Mouse (Mus musculus): ENCODE data around the gene Cpne9. TPM values are rescaled to one million over a fixed set of nuclear protein-coding genes. Genes with fewer than 3 reads are reported as not detected.
A peak's percentile ranks its signal among the peaks of the same experiment; 100 is the strongest.

The Cpne9 gene
- polyA plus RNA-seq, 1 experiment from 2014 or later: 0.07 TPM

DNA sequence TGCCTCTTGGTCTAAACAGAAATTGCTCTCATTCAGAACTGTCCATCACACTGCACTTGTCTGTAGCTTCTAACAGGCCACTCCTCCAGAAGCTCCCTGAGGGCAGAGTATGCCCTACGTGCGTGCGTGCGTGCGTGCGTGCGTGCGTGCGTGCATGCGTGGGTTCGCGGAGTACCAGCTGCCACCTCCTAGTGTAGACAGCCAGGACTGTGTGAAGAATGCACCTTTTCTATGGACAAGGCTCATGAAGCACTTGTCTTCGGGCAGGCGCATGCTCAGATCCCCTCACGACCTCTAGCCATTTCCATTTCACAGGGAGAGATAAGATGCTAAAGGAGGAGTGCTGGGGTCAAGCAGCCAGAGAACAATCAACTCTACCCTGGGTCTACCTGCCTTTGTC, 7.2 kb downstream of the Cpne9 start:
- Histone ChIP-seq H3K9ac (ENCODE audit: low read length) (no peak overlapping the region), H3K27me3 (ENCODE audit: control insufficient read depth, insufficient read depth, low read length) (peaks cover 17% of the 10 kb centered on the region), H3K9me3 (ENCODE audit: control insufficient read depth, low read length) (no peaks in the 10 kb centered on the region), H3K36me3 (ENCODE audit: control insufficient read depth, insufficient read depth, low read length) (no peaks in the 10 kb centered on the region), H3K4me2 (ENCODE audit: low read length) (no peak overlapping the region), H3K4me1 (ENCODE audit: control insufficient read depth in 2 of 2, insufficient read depth in 2 of 2, low read length in 2 of 2) (no peaks in the 10 kb centered on the region), H3K27ac (replicated peaks in 1 of 2; ENCODE audit: control insufficient read depth in 1 of 2, insufficient read depth in 1 of 2, low read depth in 2 of 2, low read length in 2 of 2) (no peak overlapping the region), H3K4me3 (ENCODE audit: control insufficient read depth in 1 of 2, insufficient read depth in 1 of 2, low read depth in 1 of 2, low read length in 2 of 2) (no peak overlapping the region)
- WGBS: 81% methylated on average over 15 of the region's 15 CpGs
- no peak for ATAC-seq (ENCODE audit: insufficient number of reproducible peaks, insufficient read depth, low FRiP score, low read depth)

DNA sequence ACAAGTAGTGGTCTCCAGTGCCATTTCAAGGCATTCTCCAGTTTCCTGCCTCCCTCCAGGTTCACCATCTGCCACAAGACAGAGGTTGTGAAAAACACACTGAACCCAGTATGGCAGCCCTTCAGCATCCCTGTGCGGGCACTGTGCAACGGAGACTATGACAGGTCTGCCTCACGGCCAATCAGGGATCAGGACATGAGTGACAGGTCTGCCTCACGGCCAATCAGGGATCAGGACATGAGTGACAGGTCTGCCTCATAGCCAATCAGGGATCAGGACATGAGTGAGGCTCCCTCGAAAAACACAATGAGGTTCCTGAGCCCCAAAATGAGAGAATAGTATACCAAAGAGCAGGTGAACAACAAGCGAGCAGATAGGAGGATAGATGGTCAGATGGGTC, 8.2 kb downstream of the Cpne9 start:
- Histone ChIP-seq H3K9ac (ENCODE audit: low read length) (no peak overlapping the region), H3K27ac (replicated peaks in 1 of 2; ENCODE audit: control insufficient read depth in 1 of 2, insufficient read depth in 1 of 2, low read depth in 2 of 2, low read length in 2 of 2) (no peak overlapping the region), H3K9me3 (ENCODE audit: control insufficient read depth, low read length) (no peaks in the 10 kb centered on the region), H3K27me3 (ENCODE audit: control insufficient read depth, insufficient read depth, low read length) (peaks cover 8% of the 10 kb centered on the region; the same call in 1 of the 2 replicates), H3K4me3 (ENCODE audit: control insufficient read depth in 1 of 2, insufficient read depth in 1 of 2, low read depth in 1 of 2, low read length in 2 of 2) (no peak overlapping the region), H3K4me2 (ENCODE audit: low read length) (no peak overlapping the region), H3K36me3 (ENCODE audit: control insufficient read depth, insufficient read depth, low read length) (no peaks in the 10 kb centered on the region), H3K4me1 (ENCODE audit: control insufficient read depth in 2 of 2, insufficient read depth in 2 of 2, low read length in 2 of 2) (no peaks in the 10 kb centered on the region)
- no peak for ATAC-seq (ENCODE audit: insufficient number of reproducible peaks, insufficient read depth, low FRiP score, low read depth)
- 62% methylated on average over 6 of the region's 6 CpGs for WGBS

DNA sequence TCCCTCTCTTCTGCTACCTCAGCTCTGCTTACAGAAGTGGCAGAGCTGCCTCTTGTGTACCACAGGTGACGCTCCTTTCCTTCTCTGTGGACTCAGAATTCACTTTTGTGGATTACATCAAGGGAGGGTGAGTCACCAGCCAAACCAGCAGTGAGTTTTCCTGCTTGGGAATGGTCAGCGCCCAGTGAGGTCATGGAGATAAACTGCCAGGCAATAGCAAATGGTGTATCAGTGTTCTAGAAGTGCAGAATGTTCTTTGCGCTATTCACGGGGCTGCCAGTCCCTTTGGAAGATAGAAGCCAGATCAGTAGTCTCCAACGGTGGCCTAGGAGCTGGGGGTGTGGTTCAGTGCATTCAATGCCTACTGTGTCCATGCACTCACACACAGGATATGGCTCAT, 10.8 kb downstream of the Cpne9 start:
- no peaks in the 10 kb centered on the region for H3K4me1 ChIP-seq (ENCODE audit: control insufficient read depth in 2 of 2, insufficient read depth in 2 of 2, low read length in 2 of 2)
- no peak overlapping the region for H3K4me2 ChIP-seq (ENCODE audit: low read length)
- no peak overlapping the region for H3K27ac ChIP-seq (replicated peaks in 1 of 2; ENCODE audit: control insufficient read depth in 1 of 2, insufficient read depth in 1 of 2, low read depth in 2 of 2, low read length in 2 of 2)
- no peaks in the 10 kb centered on the region for H3K9me3 ChIP-seq (ENCODE audit: control insufficient read depth, low read length)
- 27% methylated on average over 5 of the region's 5 CpGs for WGBS
- no peaks in the 10 kb centered on the region for H3K27me3 ChIP-seq (ENCODE audit: control insufficient read depth, insufficient read depth, low read length)
- no peaks in the 10 kb centered on the region for H3K36me3 ChIP-seq (ENCODE audit: control insufficient read depth, insufficient read depth, low read length)
- no peak for ATAC-seq (ENCODE audit: insufficient number of reproducible peaks, insufficient read depth, low FRiP score, low read depth)
- H3K4me3 ChIP-seq (ENCODE audit: control insufficient read depth in 1 of 2, insufficient read depth in 1 of 2, low read depth in 1 of 2, low read length in 2 of 2): no peak overlapping the region
- no peak overlapping the region for H3K9ac ChIP-seq (ENCODE audit: low read length)

DNA sequence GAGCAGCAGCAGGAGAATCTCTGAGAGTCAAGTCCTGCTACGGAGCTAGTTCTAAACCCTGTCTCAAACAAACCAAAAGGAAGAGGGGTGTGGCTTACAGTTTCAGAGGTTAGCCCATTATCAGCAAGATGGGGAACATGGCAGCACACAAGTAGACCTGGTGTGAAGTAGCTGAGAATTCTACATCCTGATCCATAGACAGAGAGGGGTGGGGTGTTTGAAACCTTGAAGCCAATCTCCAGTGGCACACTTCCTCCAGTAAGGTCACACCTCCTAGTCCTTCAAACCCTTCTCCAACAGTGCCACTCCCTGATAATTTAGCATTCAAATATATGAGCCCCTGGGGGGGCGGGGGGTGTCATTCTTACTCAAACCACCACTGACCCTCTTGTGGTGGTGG, 13.9 kb downstream of the Cpne9 start:
- H3K9me3 ChIP-seq (ENCODE audit: control insufficient read depth, low read length): no peaks in the 10 kb centered on the region
- no peak for ATAC-seq (ENCODE audit: insufficient number of reproducible peaks, insufficient read depth, low FRiP score, low read depth)
- no peak overlapping the region for H3K9ac ChIP-seq (ENCODE audit: low read length)
- no peak overlapping the region for H3K4me2 ChIP-seq (ENCODE audit: low read length)
- 63% methylated on average over 2 of the region's 2 CpGs for WGBS
- H3K4me1 ChIP-seq (ENCODE audit: control insufficient read depth in 2 of 2, insufficient read depth in 2 of 2, low read length in 2 of 2): no peaks in the 10 kb centered on the region
- no peak overlapping the region for H3K4me3 ChIP-seq (ENCODE audit: control insufficient read depth in 1 of 2, insufficient read depth in 1 of 2, low read depth in 1 of 2, low read length in 2 of 2)
- H3K27ac ChIP-seq (replicated peaks in 1 of 2; ENCODE audit: control insufficient read depth in 1 of 2, insufficient read depth in 1 of 2, low read depth in 2 of 2, low read length in 2 of 2): no peak overlapping the region
- H3K27me3 ChIP-seq (ENCODE audit: control insufficient read depth, insufficient read depth, low read length): no peaks in the 10 kb centered on the region
- no peaks in the 10 kb centered on the region for H3K36me3 ChIP-seq (ENCODE audit: control insufficient read depth, insufficient read depth, low read length)

DNA sequence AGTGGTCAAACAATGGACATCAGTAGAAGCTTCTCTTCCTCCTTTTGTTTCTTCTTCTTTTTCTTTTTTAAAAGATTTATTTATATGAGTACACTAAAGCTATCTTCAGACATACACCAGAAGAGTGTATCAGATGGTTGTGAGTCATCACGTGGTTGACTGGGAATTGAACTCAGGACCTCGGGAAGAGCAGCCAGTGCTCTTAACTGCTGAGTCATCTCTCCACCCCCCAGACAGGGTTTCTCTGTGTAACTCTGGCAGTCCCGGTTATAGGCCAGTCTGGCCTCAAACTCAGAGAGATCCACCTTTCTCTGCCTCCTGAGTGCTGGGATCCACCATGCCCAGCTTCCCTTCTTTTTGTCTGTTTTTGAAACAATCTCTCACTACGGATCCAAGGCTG, 14.5 kb downstream of the Cpne9 start:
- Histone ChIP-seq H3K4me3 (ENCODE audit: control insufficient read depth in 1 of 2, insufficient read depth in 1 of 2, low read depth in 1 of 2, low read length in 2 of 2) (no peak overlapping the region), H3K27me3 (ENCODE audit: control insufficient read depth, insufficient read depth, low read length) (no peaks in the 10 kb centered on the region), H3K27ac (replicated peaks in 1 of 2; ENCODE audit: control insufficient read depth in 1 of 2, insufficient read depth in 1 of 2, low read depth in 2 of 2, low read length in 2 of 2) (no peak overlapping the region), H3K4me1 (ENCODE audit: control insufficient read depth in 2 of 2, insufficient read depth in 2 of 2, low read length in 2 of 2) (no peaks in the 10 kb centered on the region), H3K9ac (ENCODE audit: low read length) (no peak overlapping the region), H3K9me3 (ENCODE audit: control insufficient read depth, low read length) (no peaks in the 10 kb centered on the region), H3K36me3 (ENCODE audit: control insufficient read depth, insufficient read depth, low read length) (no peaks in the 10 kb centered on the region), H3K4me2 (ENCODE audit: low read length) (no peak overlapping the region)
- no peak for ATAC-seq (ENCODE audit: insufficient number of reproducible peaks, insufficient read depth, low FRiP score, low read depth)
- 64% methylated on average over 4 of the region's 4 CpGs for WGBS

DNA sequence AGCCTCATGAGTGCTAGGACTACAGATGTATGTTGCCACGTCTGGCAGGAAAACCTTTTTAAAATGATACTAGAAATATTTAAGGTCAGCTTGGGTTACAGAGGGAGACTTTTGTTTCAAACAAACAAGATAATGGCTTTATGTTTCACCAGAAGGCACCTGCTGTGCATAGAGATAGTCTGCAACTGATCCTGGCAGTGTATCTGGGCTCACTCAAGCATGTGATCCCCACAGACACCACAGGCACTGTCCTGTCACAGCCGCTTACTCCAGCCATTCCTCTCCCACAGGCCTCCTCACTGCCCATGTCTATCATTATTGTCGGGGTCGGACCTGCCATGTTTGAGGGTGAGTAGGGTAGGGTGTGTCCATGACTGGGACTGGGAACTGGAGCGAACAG, 19.2 kb downstream of the Cpne9 start:
- WGBS: 75% methylated on average over 5 of the region's 5 CpGs
- ATAC-seq (ENCODE audit: insufficient number of reproducible peaks, insufficient read depth, low FRiP score, low read depth): no peak
- Histone ChIP-seq H3K9ac (ENCODE audit: low read length) (no peak overlapping the region), H3K4me1 (ENCODE audit: control insufficient read depth in 2 of 2, insufficient read depth in 2 of 2, low read length in 2 of 2) (peaks cover 0 to 3% of the 10 kb centered on the region in 2 experiments; a peak in 1 of 4 replicates), H3K4me3 (ENCODE audit: control insufficient read depth in 1 of 2, insufficient read depth in 1 of 2, low read depth in 1 of 2, low read length in 2 of 2) (no peak overlapping the region), H3K27me3 (ENCODE audit: control insufficient read depth, insufficient read depth, low read length) (no peaks in the 10 kb centered on the region), H3K36me3 (ENCODE audit: control insufficient read depth, insufficient read depth, low read length) (no peaks in the 10 kb centered on the region), H3K4me2 (ENCODE audit: low read length) (no peak overlapping the region), H3K27ac (replicated peaks in 1 of 2; ENCODE audit: control insufficient read depth in 1 of 2, insufficient read depth in 1 of 2, low read depth in 2 of 2, low read length in 2 of 2) (no peak overlapping the region), H3K9me3 (ENCODE audit: control insufficient read depth, low read length) (no peaks in the 10 kb centered on the region)

DNA sequence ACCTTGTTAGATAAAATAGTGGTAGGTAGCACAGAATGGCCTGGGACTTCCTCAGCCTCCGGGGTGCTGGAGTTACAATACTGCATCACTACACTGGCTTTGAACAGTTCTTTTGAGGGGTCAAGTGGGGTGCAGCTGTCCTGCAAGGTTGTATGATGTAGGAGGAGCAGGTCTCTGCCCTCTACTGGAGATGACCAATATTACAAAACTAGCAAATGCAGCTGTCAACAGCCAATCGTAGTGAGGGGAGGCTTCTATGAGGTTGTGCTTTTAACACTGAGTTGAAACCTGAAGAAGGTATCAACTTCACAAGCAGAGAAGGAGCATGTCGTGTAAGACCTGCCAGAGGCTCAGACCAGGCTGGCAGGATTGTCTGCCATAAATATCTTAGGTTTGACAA, 20.2 kb downstream of the Cpne9 start:
- Histone ChIP-seq H3K36me3 (ENCODE audit: control insufficient read depth, insufficient read depth, low read length) (no peaks in the 10 kb centered on the region), H3K27me3 (ENCODE audit: control insufficient read depth, insufficient read depth, low read length) (no peaks in the 10 kb centered on the region), H3K4me2 (ENCODE audit: low read length) (no peak overlapping the region), H3K9me3 (ENCODE audit: control insufficient read depth, low read length) (no peaks in the 10 kb centered on the region), H3K9ac (ENCODE audit: low read length) (no peak overlapping the region), H3K4me1 (ENCODE audit: control insufficient read depth in 2 of 2, insufficient read depth in 2 of 2, low read length in 2 of 2) (peaks cover 0 to 3% of the 10 kb centered on the region in 2 experiments; a peak in 1 of 4 replicates), H3K27ac (replicated peaks in 1 of 2; ENCODE audit: control insufficient read depth in 1 of 2, insufficient read depth in 1 of 2, low read depth in 2 of 2, low read length in 2 of 2) (no peak overlapping the region), H3K4me3 (ENCODE audit: control insufficient read depth in 1 of 2, insufficient read depth in 1 of 2, low read depth in 1 of 2, low read length in 2 of 2) (no peak overlapping the region)
- WGBS: 17% methylated on average over 3 of the region's 3 CpGs
- no peak for ATAC-seq (ENCODE audit: insufficient number of reproducible peaks, insufficient read depth, low FRiP score, low read depth)

DNA sequence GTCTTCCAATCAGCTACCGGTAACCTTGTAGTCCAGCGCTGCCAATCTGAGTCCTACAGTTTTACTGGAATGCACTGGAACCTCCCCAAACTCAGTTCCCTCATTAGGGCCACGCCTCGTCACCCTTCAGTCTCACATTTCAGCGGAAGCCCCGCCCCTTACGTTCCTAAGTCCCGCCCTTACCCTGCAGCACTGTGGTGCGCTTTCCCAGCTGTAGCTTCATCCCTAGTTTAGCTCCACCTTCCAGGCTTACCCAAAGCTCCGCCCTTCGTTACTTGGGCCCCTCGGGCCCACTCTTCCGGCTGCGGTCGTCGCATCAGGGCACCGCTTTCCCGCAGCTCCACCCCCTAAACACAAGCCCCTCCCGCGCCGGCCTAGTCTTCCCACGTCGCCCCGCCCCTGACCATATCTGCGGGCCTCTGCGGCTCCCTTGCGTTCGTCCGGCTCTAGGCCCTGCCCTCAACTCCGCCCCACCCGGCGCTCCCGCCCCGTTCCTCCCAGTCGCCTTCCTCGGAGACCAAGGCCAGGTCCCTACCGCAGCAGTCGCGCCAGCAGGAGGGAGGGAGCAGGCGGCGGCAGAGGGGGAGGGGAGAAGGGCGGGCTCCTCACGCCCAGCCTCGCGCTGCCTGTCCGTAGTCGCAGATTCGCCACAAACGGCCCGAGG, 24.3 kb downstream of the Cpne9 start:
- under 1% methylated on average over 48 of the region's 50 CpGs for WGBS
- H3K36me3 ChIP-seq (ENCODE audit: control insufficient read depth, insufficient read depth, low read length): peaks cover 16% of the 10 kb centered on the region
- ATAC-seq (ENCODE audit: insufficient number of reproducible peaks, insufficient read depth, low FRiP score, low read depth): peak; percentile 98
- peak overlapping the region; percentile 89 to 93 for H3K4me3 ChIP-seq (ENCODE audit: control insufficient read depth in 1 of 2, insufficient read depth in 1 of 2, low read depth in 1 of 2, low read length in 2 of 2)
- H3K4me1 ChIP-seq (ENCODE audit: control insufficient read depth in 2 of 2, insufficient read depth in 2 of 2, low read length in 2 of 2): peaks cover 4 to 22% of the 10 kb centered on the region in 2 experiments
- peak overlapping the region; percentile 84 for H3K4me2 ChIP-seq (ENCODE audit: low read length)
- no peaks in the 10 kb centered on the region for H3K27me3 ChIP-seq (ENCODE audit: control insufficient read depth, insufficient read depth, low read length)
- H3K9ac ChIP-seq (ENCODE audit: low read length): peak overlapping the region; percentile 94
- no peaks in the 10 kb centered on the region for H3K9me3 ChIP-seq (ENCODE audit: control insufficient read depth, low read length)
- H3K27ac ChIP-seq (replicated peaks in 1 of 2; ENCODE audit: control insufficient read depth in 1 of 2, insufficient read depth in 1 of 2, low read depth in 2 of 2, low read length in 2 of 2): peak overlapping the region; percentile 99
